Mouse (Mus musculus) limb, embryonic 11.5 days (tissue): ENCODE measurements around the gene Rcor1. TPM values are rescaled to one million over a fixed set of nuclear protein-coding genes. Genes with fewer than 3 reads are reported as not detected.

Source experiments
- ATAC-seq: fragments of 200-750 bp; cut with Nextera tagmentation; 2 replicates; pipeline ENCODE4 v1.8.0; 2017; ENCODE audit warnings: low read depth; ENCODE audit not compliant: insufficient number of reproducible peaks, low FRiP score, low TSS enrichment
- DNase-seq: peaks from one replicate; pipeline ENCODE4 v3.0.0-alpha.2; 2015; ENCODE audit warnings: low spot score
- H3K27ac ChIP-seq: fragments of 300-500 bp; sonication (generic); replicated peaks from 2 replicates; pipeline ENCODE4 v1.5.1; 2014; ENCODE audit warnings: low read depth, mild to moderate bottlenecking, low read length
- H3K27me3 ChIP-seq: fragments of 300-500 bp; sonication (generic); 2 replicates; pipeline ENCODE4 v1.6.1; 2014; ENCODE audit warnings: mild to moderate bottlenecking, low read length, mixed read lengths; ENCODE audit not compliant: control insufficient read depth, insufficient read depth
- H3K36me3 ChIP-seq: fragments of 300-500 bp; sonication (generic); 2 replicates; pipeline ENCODE4 v1.6.1; 2014; ENCODE audit warnings: mild to moderate bottlenecking, low read length, moderate library complexity, mixed read lengths; ENCODE audit not compliant: control insufficient read depth, insufficient read depth
- H3K4me1 ChIP-seq: fragments of 300-500 bp; sonication (generic); 2 replicates; pipeline ENCODE4 v1.6.1; 2014; ENCODE audit warnings: low read length, mixed read lengths; ENCODE audit not compliant: control insufficient read depth, insufficient read depth
- H3K4me2 ChIP-seq: fragments of 300-500 bp; sonication (generic); 2 replicates; pipeline ENCODE4 v1.6.1; 2014; ENCODE audit warnings: low read depth, mild to moderate bottlenecking, moderate library complexity; ENCODE audit not compliant: severe bottlenecking
- H3K4me3 ChIP-seq: fragments of 300-500 bp; sonication (generic); 2 replicates; pipeline ENCODE4 v1.5.1; 2014; ENCODE audit warnings: low read depth, low read length
- H3K9ac ChIP-seq: fragments of 300-500 bp; sonication (generic); 2 replicates; pipeline ENCODE4 v1.6.1; 2014; ENCODE audit warnings: mild to moderate bottlenecking, low read length
- H3K9me3 ChIP-seq: fragments of 300-500 bp; sonication (generic); 2 replicates; pipeline ENCODE4 v1.6.1; 2016; ENCODE audit warnings: low read length; ENCODE audit not compliant: control insufficient read depth
- WGBS: fragments of 180-500 bp; shearing (Covaris S2); extraction: QIAGEN DNeasy Blood & Tissue Kit; methylation state at CpG from one replicate; pipeline ENCODE4 v1.1.7; 2014; 5-methylcytosine and 5-hydroxymethylcytosine counted together
- polyA plus RNA-seq: library from polyadenylated mRNA; unstranded; fragments of >200 nt; fragmentation: Nextera tagmentation; extraction: Ambion mirVana; gene quantifications from 2 replicates; pipeline ENCODE4 v1.2.1, GENCODE M21; 2014

The Rcor1 gene
- polyA plus RNA-seq, 1 experiment from 2014 or later, result 15.1 TPM

GRCm38 (mm10) chr12:111032839-111033238 is 6.3 kb upstream of the Rcor1 start:
- Histone ChIP-seq H3K27ac (no peak overlapping the region), H3K9ac (no peak overlapping the region), H3K27me3 (no peaks in the 10 kb centered on the region), H3K4me3 (no peak overlapping the region), H3K9me3 (no peaks in the 10 kb centered on the region), H3K36me3 (no peaks in the 10 kb centered on the region), H3K4me2 (no peak overlapping the region), H3K4me1 (peaks cover 1% of the 10 kb centered on the region; the same call in 1 of the 2 replicates)
- no peak for DNase-seq
- WGBS, result 82% methylated on average over 5 of the region's 5 CpGs
- ATAC-seq, result no peak

GRCm38 (mm10) chr12:111035182-111035824 is 3.8 kb upstream of the Rcor1 start:
- DNase-seq (no peak), ATAC-seq (no peak)
- H3K27me3 ChIP-seq, result no peaks in the 10 kb centered on the region
- H3K27ac ChIP-seq, result no peak overlapping the region
- H3K4me2 ChIP-seq, result no peak overlapping the region
- WGBS, result 62% methylated on average over 12 of the region's 12 CpGs
- no peaks in the 10 kb centered on the region for H3K36me3 ChIP-seq
- H3K9ac ChIP-seq, result no peak overlapping the region
- H3K9me3 ChIP-seq, result no peaks in the 10 kb centered on the region
- H3K4me1 ChIP-seq, result 0 out of 2 replicates have a peak, but pooled peaks cover 3% of the 10 kb centered on the region
- no peak overlapping the region for H3K4me3 ChIP-seq

- Histone ChIP-seq H3K27me3 (no peaks in the 10 kb centered on the region), H3K9me3 (no peaks in the 10 kb centered on the region), H3K4me3 (no peak overlapping the region), H3K4me2 (no peak overlapping the region), H3K36me3 (no peaks in the 10 kb centered on the region), H3K9ac (no peak overlapping the region), H3K4me1 (0 out of 2 replicates have a peak, but pooled peaks cover 6% of the 10 kb centered on the region), H3K27ac (no peak overlapping the region)
- no peak for ATAC-seq
- no peak for DNase-seq
Observed at GRCm38 (mm10) chr12:111036198-111036775, 2.9 kb upstream of the Rcor1 start.

GRCm38 (mm10) chr12:111037241-111038180 is 1.6 kb upstream of the Rcor1 start:
- H3K36me3 ChIP-seq, result peaks cover 3% of the 10 kb centered on the region; the same call in 1 of the 2 replicates
- WGBS, result 52% methylated on average over 18 of the region's 18 CpGs
- no peaks in the 10 kb centered on the region for H3K27me3 ChIP-seq
- H3K4me2 ChIP-seq, result peak overlapping the region; percentile 91
- H3K9me3 ChIP-seq, result no peaks in the 10 kb centered on the region
- peak overlapping the region; percentile 98 for H3K4me3 ChIP-seq
- H3K4me1 ChIP-seq, result 0 out of 2 replicates have a peak, but pooled peaks cover 6% of the 10 kb centered on the region
- no peak for ATAC-seq
- peak overlapping the region; percentile 92 for H3K9ac ChIP-seq
- peak overlapping the region; percentile 98; the same call in 1 of the 2 replicates for H3K27ac ChIP-seq
- peak; percentile 49 for DNase-seq

DNA sequence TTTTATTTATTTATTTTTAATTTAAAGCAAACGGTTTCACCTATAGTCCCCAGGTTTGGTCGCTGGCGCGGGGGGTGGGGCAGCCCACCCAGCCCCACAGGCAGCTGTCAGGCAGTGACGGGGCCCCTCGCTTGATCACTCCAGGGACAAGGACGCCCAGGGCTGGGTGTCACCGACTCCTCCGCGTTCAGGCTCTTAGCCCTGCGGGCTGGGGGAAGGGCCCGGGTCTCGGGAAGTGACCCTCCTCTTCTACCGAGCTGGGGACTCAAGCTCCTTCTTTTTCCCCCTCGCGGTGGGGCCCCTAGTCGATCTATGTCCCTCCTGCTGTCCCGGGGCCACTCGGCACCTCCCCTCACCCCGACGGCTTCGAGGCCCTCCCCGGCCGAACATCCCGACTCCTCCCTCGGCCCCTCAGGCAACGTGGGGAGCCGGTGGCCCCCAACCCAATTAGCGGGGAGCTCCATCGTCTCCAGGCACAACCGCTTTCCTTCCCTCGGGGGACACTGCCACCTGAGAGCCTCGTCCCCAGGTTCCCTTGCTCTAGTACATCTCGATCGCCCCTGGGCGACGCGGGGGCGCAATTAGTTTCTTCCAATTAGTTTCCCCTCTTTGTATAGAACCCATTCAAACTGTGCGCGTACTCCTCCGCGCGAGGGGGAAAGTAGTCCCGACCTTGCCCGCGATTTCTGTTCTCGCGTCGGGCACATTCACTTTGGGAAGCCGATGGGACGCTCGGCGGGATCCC is 748 bp upstream of the Rcor1 start:
- Histone ChIP-seq H3K27ac (peak overlapping the region; percentile 98), H3K27me3 (no peaks in the 10 kb centered on the region), H3K4me2 (peak overlapping the region; percentile 91), H3K4me1 (0 out of 2 replicates have a peak, but pooled peaks cover 6% of the 10 kb centered on the region), H3K36me3 (peaks cover 3% of the 10 kb centered on the region; the same call in 1 of the 2 replicates), H3K9me3 (no peaks in the 10 kb centered on the region), H3K4me3 (peak overlapping the region; percentile 98), H3K9ac (peak overlapping the region; percentile 92)
- WGBS, result under 1% methylated on average over 54 of the region's 54 CpGs
- DNase-seq (peak; percentile 92), ATAC-seq (peak; percentile 48)

DNA sequence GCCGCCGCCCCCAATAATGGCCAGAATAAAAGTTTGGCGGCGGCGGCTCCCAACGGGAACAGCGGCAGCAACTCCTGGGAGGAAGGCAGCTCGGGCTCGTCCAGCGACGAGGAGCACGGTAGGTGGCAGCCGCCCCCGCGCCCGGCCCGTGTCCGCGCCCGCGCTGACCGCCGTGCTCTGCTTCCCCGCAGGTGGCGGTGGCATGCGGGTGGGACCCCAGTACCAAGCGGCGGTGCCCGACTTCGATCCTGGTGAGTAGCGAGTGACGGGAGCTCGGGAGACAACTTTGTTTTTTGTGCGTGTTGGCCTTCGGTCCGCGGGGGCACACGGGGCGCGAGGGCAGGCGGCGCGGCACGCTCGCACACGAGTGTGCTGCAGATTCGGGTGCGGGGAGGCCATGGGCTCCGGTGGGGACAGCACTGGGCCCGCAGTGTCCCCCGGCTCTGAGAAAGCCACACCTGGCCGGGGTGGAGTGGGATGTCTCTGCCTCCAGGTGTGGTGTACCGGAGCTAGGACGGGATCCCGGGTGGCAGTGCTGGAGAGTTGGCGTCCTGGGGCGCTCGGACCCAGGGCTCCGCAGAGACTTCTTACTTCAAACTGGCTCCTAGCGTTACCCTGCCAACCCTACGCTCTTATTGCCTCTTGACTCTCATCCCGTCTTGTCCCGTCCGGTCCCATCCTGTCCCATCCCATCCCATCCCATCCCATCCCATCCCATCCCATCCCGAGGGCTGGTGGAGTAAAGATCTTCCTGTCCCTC is 800 bp downstream of the Rcor1 start:
- peak; percentile 49 for DNase-seq
- under 1% methylated on average over 61 of the region's 65 CpGs for WGBS
- Histone ChIP-seq H3K27ac (peak overlapping the region; percentile 98), H3K36me3 (peaks cover 3% of the 10 kb centered on the region; the same call in 1 of the 2 replicates), H3K9me3 (no peaks in the 10 kb centered on the region), H3K27me3 (no peaks in the 10 kb centered on the region), H3K4me2 (peak overlapping the region; percentile 91), H3K4me1 (0 out of 2 replicates have a peak, but pooled peaks cover 6% of the 10 kb centered on the region), H3K4me3 (peak overlapping the region; percentile 98), H3K9ac (peak overlapping the region; percentile 93)
- ATAC-seq, result no peak; the same call in 1 of the 2 replicates

- Histone ChIP-seq H3K4me1 (0 out of 2 replicates have a peak, but pooled peaks cover 6% of the 10 kb centered on the region), H3K9me3 (no peaks in the 10 kb centered on the region), H3K4me2 (peak overlapping the region; percentile 91), H3K27ac (no peak overlapping the region), H3K36me3 (peaks cover 3% of the 10 kb centered on the region; the same call in 1 of the 2 replicates), H3K27me3 (no peaks in the 10 kb centered on the region), H3K9ac (peak overlapping the region; percentile 93), H3K4me3 (peak overlapping the region; percentile 98)
- DNase-seq (no peak), ATAC-seq (no peak)
- WGBS, result 6% methylated on average over 3 of the region's 3 CpGs
Observed at GRCm38 (mm10) chr12:111040531-111040860, 1.3 kb downstream of the Rcor1 start.
